ENCODE assay signal across 14 mouse cellular contexts in genomic region chr6:126142021-126142554, GRCm38 (mm10). TPM values are rescaled to one million over a fixed set of nuclear protein-coding genes. Genes with fewer than 3 reads are reported as not detected.
DNase-seq lines count a peak whose midpoint lies in the region; ATAC-seq lines count a peak whose summit lies in the region.
"Had no signal": no experiment of that assay in that cellular context is flagged by ENCODE, and none has a peak within 500 bp of the region (broad histone marks: within the 10 kb centered on the region; RNA-seq: fewer than 3 reads in every experiment).

No protein-coding gene starts in this region.

- ATAC-seq in embryonic facial prominence, embryonic 15.5 days (ENCODE audit: insufficient number of reproducible peaks, low FRiP score, low TSS enrichment, low read depth) = no peak
- ATAC-seq in limb, embryonic 12.5 days (ENCODE audit: insufficient number of reproducible peaks, insufficient read depth, low FRiP score, low TSS enrichment, low read depth) = no peak
- ATAC-seq in megakaryocyte progenitor cell, adult 5-6 weeks (replicated peaks; ENCODE audit: poor library complexity) = no peak
- ATAC-seq: forebrain, embryonic 14.5 days; inflammation-experienced regulatory T-cells, adult 6 months had no signal

- no peaks in the 10 kb centered on the region for H3K9me3 ChIP-seq in embryonic facial prominence, embryonic 15.5 days (replicated peaks)
- H3K9me3 ChIP-seq in limb, embryonic 12.5 days = no peaks in the 10 kb centered on the region
- H3K9me3 ChIP-seq: embryonic facial prominence, embryonic 12.5 days; liver, embryonic 15.5 days; megakaryocyte, embryonic 14.5 days; neural tube, embryonic 13.5 days had no signal

- peak; percentile 95 for DNase-seq in heart, adult 11 months
- DNase-seq in heart, adult 9 months (ENCODE audit: low spot score in 2 of 2) = no peak
- peak; percentile 27 for DNase-seq in kidney, postnatal 14 days
- no peak for DNase-seq in kidney, postnatal 25 days
- no peak for DNase-seq in c-Kit-positive CD71-positive TER-119-positive erythroid progenitor cells, embryonic 14.5 days (ENCODE audit: low spot score)

- H3K27ac ChIP-seq in embryonic facial prominence, embryonic 15.5 days (replicated peaks) = peak overlapping the region; percentile 3
- H3K27ac ChIP-seq in limb, embryonic 12.5 days = peak overlapping the region; percentile 46; the same call in 1 of the 2 replicates
- H3K27ac ChIP-seq: embryonic facial prominence, embryonic 12.5 days; liver, embryonic 15.5 days; neural tube, embryonic 13.5 days had no signal

- 0 out of 2 replicates have a peak overlapping the region, but pooled peaks have one; percentile 1 for H3K4me2 ChIP-seq in embryonic facial prominence, embryonic 15.5 days (replicated peaks)
- no peak overlapping the region for H3K4me2 ChIP-seq in limb, embryonic 12.5 days
- H3K4me2 ChIP-seq: embryonic facial prominence, embryonic 12.5 days; liver, embryonic 15.5 days; neural tube, embryonic 13.5 days had no signal

- 0 out of 2 replicates have a peak, but pooled peaks cover 3% of the 10 kb centered on the region for H3K36me3 ChIP-seq in embryonic facial prominence, embryonic 15.5 days
- peaks cover 28% of the 10 kb centered on the region for H3K36me3 ChIP-seq in limb, embryonic 12.5 days
- H3K36me3 ChIP-seq: liver, embryonic 15.5 days; neural tube, embryonic 13.5 days had no signal

- H3K9ac ChIP-seq in embryonic facial prominence, embryonic 15.5 days = no peak overlapping the region
- no peak overlapping the region for H3K9ac ChIP-seq in limb, embryonic 12.5 days (replicated peaks)
- H3K9ac ChIP-seq: embryonic facial prominence, embryonic 12.5 days; liver, embryonic 15.5 days; neural tube, embryonic 13.5 days had no signal

- H3K4me3 ChIP-seq in embryonic facial prominence, embryonic 15.5 days (replicated peaks) = no peak overlapping the region
- H3K4me3 ChIP-seq in limb, embryonic 12.5 days (replicated peaks) = no peak overlapping the region
- H3K4me3 ChIP-seq: embryonic facial prominence, embryonic 12.5 days; liver, embryonic 15.5 days; megakaryocyte, embryonic 14.5 days; neural tube, embryonic 13.5 days had no signal

- WGBS in embryonic facial prominence, embryonic 15.5 days = 48% methylated on average over 8 of the region's 8 CpGs
- WGBS in limb, embryonic 12.5 days = 67% methylated on average over 8 of the region's 8 CpGs

- no peaks in the 10 kb centered on the region for H3K27me3 ChIP-seq in embryonic facial prominence, embryonic 15.5 days
- H3K27me3 ChIP-seq in limb, embryonic 12.5 days = no peaks in the 10 kb centered on the region
- H3K27me3 ChIP-seq: embryonic facial prominence, embryonic 12.5 days; liver, embryonic 15.5 days; neural tube, embryonic 13.5 days had no signal

- peaks cover 33% of the 10 kb centered on the region for H3K4me1 ChIP-seq in embryonic facial prominence, embryonic 15.5 days
- peaks cover 27% of the 10 kb centered on the region for H3K4me1 ChIP-seq in limb, embryonic 12.5 days (replicated peaks)
- H3K4me1 ChIP-seq: liver, embryonic 15.5 days; megakaryocyte, embryonic 14.5 days; neural tube, embryonic 13.5 days had no signal

RNA-seq across cellular contexts. Expression of gene Ntf3, which starts 24.6 kb away (rescaled TPM):
- polyA plus RNA-seq in embryonic facial prominence, embryonic 15.5 days (2015; fragmentation: Nextera tagmentation; extraction: Ambion mirVana) = 18.7 and 18.9 TPM in 2 replicates
- polyA plus RNA-seq in limb, embryonic 12.5 days (2016; fragmentation: Nextera tagmentation; extraction: Ambion mirVana) = 27.6 and 29.5 TPM in 2 replicates
- total RNA-seq in megakaryocyte progenitor cell, adult 5-6 weeks (2015) = not detected in 2 replicates
- total RNA-seq in megakaryocyte progenitor cell, adult 5-6 weeks (2017) = not detected in 2 replicates
- polyA plus RNA-seq: inflammation-experienced regulatory T-cells, adult 6 months had no signal

Comparison
In these comparisons a context has a peak if more than half of its experiments do, and no peak if none do; other contexts are left out.
1. DNase-seq: peak in heart, adult 11 months (single experiment) and kidney, postnatal 14 days (single experiment); none in heart, adult 9 months (0 of 2), kidney, postnatal 25 days (0 of 2) and c-Kit-positive CD71-positive TER-119-positive erythroid progenitor cells, embryonic 14.5 days (single experiment).